Mouse (Mus musculus) limb, embryonic 14.5 days (tissue): ENCODE data around the gene Svs1. TPM values are rescaled to one million over a fixed set of nuclear protein-coding genes. Genes with fewer than 3 reads are reported as not detected.

Experiments
- ATAC-seq: fragments of 200-750 bp; cut with Nextera tagmentation; 2 replicates; pipeline ENCODE4 v1.8.0; 2017; ENCODE audit warnings: low read depth, moderate number of reproducible peaks, moderate TSS enrichment; ENCODE audit not compliant: low FRiP score
- DNase-seq: peaks from one replicate; pipeline ENCODE4 v3.0.0-alpha.2; 2015; ENCODE audit warnings: low spot score
- H3K27ac ChIP-seq: fragments of 300-500 bp; sonication (generic); replicated peaks from 2 replicates; pipeline ENCODE4 v1.5.1; 2014; ENCODE audit warnings: low read depth, mild to moderate bottlenecking, low read length, moderate library complexity, mixed read lengths
- H3K27me3 ChIP-seq: fragments of 300-500 bp; sonication (generic); 2 replicates; pipeline ENCODE4 v1.6.1; 2014; ENCODE audit warnings: low read length, mixed read lengths; ENCODE audit not compliant: control insufficient read depth, insufficient read depth
- H3K36me3 ChIP-seq: fragments of 300-500 bp; sonication (generic); 2 replicates; pipeline ENCODE4 v1.6.1; 2014; ENCODE audit warnings: mild to moderate bottlenecking, low read length, moderate library complexity, mixed read lengths; ENCODE audit not compliant: control insufficient read depth, insufficient read depth
- H3K4me1 ChIP-seq: fragments of 300-500 bp; sonication (generic); 2 replicates; pipeline ENCODE4 v1.6.1; 2014; ENCODE audit warnings: antibody characterized with exemption, low read length, mixed read lengths; ENCODE audit not compliant: control insufficient read depth, insufficient read depth
- H3K4me2 ChIP-seq: fragments of 300-500 bp; sonication (generic); replicated peaks from 2 replicates; pipeline ENCODE4 v1.6.1; 2014; ENCODE audit warnings: low read depth, mild to moderate bottlenecking, low read length, moderate library complexity; ENCODE audit not compliant: severe bottlenecking
- H3K4me3 ChIP-seq: fragments of 300-500 bp; sonication (generic); replicated peaks from 2 replicates; pipeline ENCODE4 v1.5.1; 2014; ENCODE audit warnings: low read length
- H3K9ac ChIP-seq: fragments of 300-500 bp; sonication (generic); 2 replicates; pipeline ENCODE4 v1.6.1; 2014; ENCODE audit warnings: mild to moderate bottlenecking, low read depth, low read length, moderate library complexity; ENCODE audit not compliant: severe bottlenecking
- H3K9me3 ChIP-seq: fragments of 300-500 bp; sonication (generic); 2 replicates; pipeline ENCODE4 v1.6.1; 2016; ENCODE audit warnings: low read length; ENCODE audit not compliant: control insufficient read depth
- POLR2A ChIP-seq: fragments of 200-500 bp; IDR thresholded peaks from 2 replicates; pipeline ENCODE4 v1.8.0; 2012; ENCODE audit warnings: inconsistent platforms, mild to moderate bottlenecking, moderate library complexity, borderline replicate concordance; ENCODE audit not compliant: insufficient read depth, insufficient read length; ENCODE audit errors: extremely low read depth
- WGBS: fragments of 180-500 bp; shearing (Covaris S2); extraction: QIAGEN DNeasy Blood & Tissue Kit; methylation state at CpG from one replicate; pipeline ENCODE4 v1.1.7; 2014; 5-methylcytosine and 5-hydroxymethylcytosine counted together
- polyA plus RNA-seq, 2 experiments: library from polyadenylated mRNA; depleted of rRNA in 1 of 2; stranded (reverse) in 1 of 2; unstranded in 1 of 2; fragments of >200 nt; fragmentation: Nextera tagmentation in 1 of 2; extraction: Ambion mirVana in 1 of 2; gene quantifications; 2 replicates each; pipeline versions ENCODE4 v1.2.1 to v1.2.3; 2012 to 2014

Gene Svs1
- polyA plus RNA-seq, 2 experiments, result not detected

- DNase-seq (no peak), ATAC-seq (no peak)
- H3K27me3 ChIP-seq, result no peaks in the 10 kb centered on the region
- H3K9me3 ChIP-seq, result no peaks in the 10 kb centered on the region
- no peak overlapping the region for H3K9ac ChIP-seq
- H3K27ac ChIP-seq, result no peak overlapping the region
- no peak overlapping the region for H3K4me2 ChIP-seq
- TF ChIP-seq POLR2A, result no peak
- H3K4me3 ChIP-seq, result no peak overlapping the region
- WGBS, result 72% methylated on average over 6 of the region's 6 CpGs
- no peaks in the 10 kb centered on the region for H3K36me3 ChIP-seq
- H3K4me1 ChIP-seq, result no peaks in the 10 kb centered on the region
Observed at GRCm38 (mm10) chr6:49028019-49028418, 41.4 kb downstream of the Svs1 start.

- Histone ChIP-seq H3K4me3 (no peak overlapping the region), H3K27ac (no peak overlapping the region), H3K4me2 (no peak overlapping the region), H3K4me1 (no peaks in the 10 kb centered on the region), H3K27me3 (no peaks in the 10 kb centered on the region), H3K9me3 (no peaks in the 10 kb centered on the region), H3K9ac (no peak overlapping the region), H3K36me3 (no peaks in the 10 kb centered on the region)
- 58% methylated on average over 3 of the region's 3 CpGs for WGBS
- DNase-seq, result no peak
- TF ChIP-seq POLR2A, result no peak
- no peak for ATAC-seq
Observed at GRCm38 (mm10) chr6:49028708-49029107, 42.0 kb downstream of the Svs1 start.

GRCm38 (mm10) chr6:49031230-49031629 lies 44.6 kb downstream of the Svs1 start:
- no peak overlapping the region for H3K27ac ChIP-seq
- no peaks in the 10 kb centered on the region for H3K4me1 ChIP-seq
- no peak overlapping the region for H3K4me2 ChIP-seq
- ATAC-seq (no peak), DNase-seq (no peak)
- TF ChIP-seq POLR2A, result no peak
- WGBS, result 57% methylated on average over 4 of the region's 4 CpGs
- no peaks in the 10 kb centered on the region for H3K27me3 ChIP-seq
- H3K9ac ChIP-seq, result no peak overlapping the region
- H3K36me3 ChIP-seq, result no peaks in the 10 kb centered on the region
- no peaks in the 10 kb centered on the region for H3K9me3 ChIP-seq
- H3K4me3 ChIP-seq, result no peak overlapping the region

GRCm38 (mm10) chr6:49032783-49033182 lies 46.1 kb downstream of the Svs1 start:
- H3K9ac ChIP-seq, result no peak overlapping the region
- no peak overlapping the region for H3K27ac ChIP-seq
- H3K4me2 ChIP-seq, result no peak overlapping the region
- H3K4me1 ChIP-seq, result peaks cover 4% of the 10 kb centered on the region
- no peak overlapping the region for H3K4me3 ChIP-seq
- ATAC-seq, result no peak
- H3K27me3 ChIP-seq, result no peaks in the 10 kb centered on the region
- no peak for TF ChIP-seq POLR2A
- no peaks in the 10 kb centered on the region for H3K9me3 ChIP-seq
- DNase-seq, result no peak
- 83% methylated on average over 4 of the region's 4 CpGs for WGBS
- no peaks in the 10 kb centered on the region for H3K36me3 ChIP-seq

GRCm38 (mm10) chr6:49036275-49037267 lies 49.9 kb downstream of the Svs1 start, which contains the start of gene Gpnmb:
Gpnmb (plus strand) TSS chr6:49036546.
- peak within 1 kb of the TSS; percentile 31 for H3K9ac ChIP-seq
- no peak for TF ChIP-seq POLR2A

More at GRCm38 (mm10) chr6:49036275-49037267, 49.9 kb downstream of the Svs1 start, which contains the start of gene Gpnmb:
- Histone ChIP-seq H3K4me1 (peaks cover 5% of the 10 kb centered on the region), H3K27ac (no peak within 1 kb of the TSS), H3K27me3 (no peaks in the 10 kb centered on the region), H3K4me2 (peak within 1 kb of the TSS; percentile 31; the same call in 1 of the 2 replicates), H3K36me3 (no peaks in the 10 kb centered on the region), H3K4me3 (peak within 1 kb of the TSS; percentile 16; the same call in 1 of the 2 replicates), H3K9me3 (no peaks in the 10 kb centered on the region)
- 31% methylated on average over 28 of the region's 28 CpGs for WGBS
- no peak; the same call in 1 of the 2 replicates for ATAC-seq
- DNase-seq, result peak; percentile 12
